Mouse (Mus musculus) ES-Bruce4 (cell line): ENCODE data around the gene Vax2. TPM values are rescaled to one million over a fixed set of nuclear protein-coding genes. Genes with fewer than 3 reads are reported as not detected.
A peak's percentile ranks its signal among the peaks of the same experiment; 100 is the strongest.

Experiments
- H3K27ac ChIP-seq: 2 replicates; pipeline ENCODE4 v1.5.1; 2012; ENCODE audit warnings: low read length, inconsistent platforms; ENCODE audit not compliant: insufficient read depth
- H3K27me3 ChIP-seq: 2 replicates; pipeline ENCODE4 v1.6.1; 2012; ENCODE audit warnings: mild to moderate bottlenecking, low read length, inconsistent platforms; ENCODE audit not compliant: control insufficient read depth, poor library complexity, insufficient read depth, severe bottlenecking
- H3K36me3 ChIP-seq: 2 replicates; pipeline ENCODE4 v1.6.1; 2012; ENCODE audit warnings: inconsistent platforms, mild to moderate bottlenecking, low read length, moderate library complexity; ENCODE audit not compliant: control insufficient read depth, poor library complexity, insufficient read depth, severe bottlenecking
- H3K4me1 ChIP-seq: one replicate; pipeline ENCODE4 v1.8.1; 2011; ENCODE audit warnings: low read length; ENCODE audit not compliant: control insufficient read depth, insufficient read depth
- H3K4me3 ChIP-seq: 2 replicates; pipeline ENCODE4 v1.5.1; 2011; ENCODE audit warnings: low read depth, mild to moderate bottlenecking, low read length
- H3K9ac ChIP-seq: 2 replicates; pipeline ENCODE4 v1.6.1; 2012; ENCODE audit warnings: low read depth, mild to moderate bottlenecking, inconsistent platforms; ENCODE audit not compliant: poor library complexity, severe bottlenecking
- H3K9me3 ChIP-seq: replicated peaks from 2 replicates; pipeline ENCODE4 v1.6.1; 2012; ENCODE audit warnings: mild to moderate bottlenecking, low read length, inconsistent platforms; ENCODE audit not compliant: control insufficient read depth, poor library complexity, insufficient read depth, severe bottlenecking
- CTCF ChIP-seq: IDR thresholded peaks from one replicate; pipeline ENCODE4 v1.8.1; 2011; ENCODE audit warnings: low read depth, low read length
- EP300 ChIP-seq: IDR thresholded peaks from 2 replicates; pipeline ENCODE4 v1.6.1; 2011; ENCODE audit warnings: low read depth, low read length; ENCODE audit not compliant: insufficient read depth
- POLR2A ChIP-seq: IDR thresholded peaks from one replicate; pipeline ENCODE4 v1.8.1; 2011; ENCODE audit warnings: low read length; ENCODE audit not compliant: insufficient read depth
- polyA plus RNA-seq: library from polyadenylated mRNA; stranded (reverse); fragments of >200 nt; gene quantifications from 2 replicates; pipeline ENCODE4 v1.2.4, GENCODE M21; 2011; ENCODE audit warnings: low read depth; ENCODE audit not compliant: missing spikeins, insufficient read depth, insufficient read length

Vax2 gene
- polyA plus RNA-seq, 1 experiment: not detected

DNA sequence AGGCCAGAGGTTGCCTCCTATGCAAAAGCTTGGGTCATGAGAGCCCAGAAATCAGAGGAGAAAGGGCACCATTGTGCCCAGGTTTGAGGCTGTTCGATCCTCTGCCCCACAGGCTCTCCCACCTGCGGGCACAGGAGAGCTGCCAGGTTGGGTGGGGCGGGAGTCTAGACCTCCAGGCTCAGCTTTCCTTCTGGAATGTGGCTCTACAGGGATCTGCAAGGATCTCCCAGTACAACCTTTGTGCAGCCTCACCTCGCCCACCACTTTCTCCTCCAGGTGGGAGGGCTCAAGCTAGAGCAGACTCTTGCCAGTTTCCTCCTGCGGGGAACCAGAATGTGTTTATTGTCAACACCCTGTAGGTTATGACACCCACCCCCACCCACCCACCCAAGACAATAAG is 33.5 kb downstream of the Vax2 start:
- H3K27ac ChIP-seq: no peak overlapping the region

DNA sequence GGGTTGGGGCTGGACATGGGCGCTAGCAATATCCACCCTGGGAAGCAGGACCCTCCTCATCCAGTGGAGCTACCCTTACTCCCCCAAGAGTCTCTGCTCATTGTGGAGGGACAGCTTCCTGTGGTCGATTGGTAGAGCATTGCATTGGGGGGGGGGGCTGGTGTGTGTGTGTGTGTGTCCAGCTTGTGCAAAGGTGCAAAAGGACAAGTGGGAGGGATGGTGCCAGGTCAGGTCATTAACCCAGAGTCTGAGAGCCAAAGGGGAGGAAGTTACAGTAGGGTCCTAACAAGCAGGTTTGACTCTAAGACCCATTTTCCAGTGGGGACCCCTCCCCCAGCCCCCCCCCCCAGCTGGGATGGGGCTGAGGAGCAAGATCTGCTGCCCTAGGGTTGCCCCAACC is 34.4 kb downstream of the Vax2 start:
- Histone ChIP-seq H3K27ac (no peak overlapping the region), H3K4me3 (no peak overlapping the region), H3K4me1 (peaks cover 10% of the 10 kb centered on the region), H3K27me3 (no peaks in the 10 kb centered on the region), H3K36me3 (no peaks in the 10 kb centered on the region), H3K9ac (no peak overlapping the region), H3K9me3 (no peaks in the 10 kb centered on the region)
- TF ChIP-seq POLR2A (no peak), CTCF (no peak), EP300 (no peak)

More for the DNA sequence above, 33.5 kb downstream of the Vax2 start:
- TF ChIP-seq CTCF: no peak
- TF ChIP-seq EP300: 0 out of 2 replicates have a peak, but pooled peaks have one; percentile 28
- no peaks in the 10 kb centered on the region for H3K9me3 ChIP-seq
- no peak overlapping the region for H3K4me3 ChIP-seq
- H3K27me3 ChIP-seq: no peaks in the 10 kb centered on the region
- H3K4me1 ChIP-seq: peaks cover 10% of the 10 kb centered on the region
- H3K36me3 ChIP-seq: no peaks in the 10 kb centered on the region
- H3K9ac ChIP-seq: no peak overlapping the region

DNA sequence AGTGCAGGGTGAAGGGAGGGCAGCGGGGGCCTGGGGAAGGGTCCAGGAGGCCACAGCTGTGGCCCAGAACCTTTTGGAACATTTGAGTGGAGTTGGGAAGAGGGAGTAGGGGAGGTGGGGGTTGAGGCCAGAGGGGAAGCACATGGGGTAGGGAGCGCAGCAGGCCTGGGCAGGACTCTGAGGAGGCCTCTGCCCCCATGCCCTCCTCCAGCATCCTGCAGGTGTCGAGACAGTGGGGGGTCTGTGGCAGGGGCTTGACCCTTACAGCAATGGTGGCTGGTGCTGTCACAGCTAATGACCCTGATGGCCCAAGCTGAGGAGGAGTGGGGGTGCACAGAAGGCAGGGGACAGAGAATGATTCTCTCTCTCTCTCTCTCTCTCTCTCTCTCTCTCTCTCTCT is 38.2 kb downstream of the Vax2 start:
- no peaks in the 10 kb centered on the region for H3K27me3 ChIP-seq
- no peak for TF ChIP-seq CTCF
- no peak for TF ChIP-seq POLR2A
- TF ChIP-seq EP300: no peak
- H3K27ac ChIP-seq: no peak overlapping the region
- peaks cover 8% of the 10 kb centered on the region for H3K4me1 ChIP-seq
- no peaks in the 10 kb centered on the region for H3K36me3 ChIP-seq
- no peak overlapping the region for H3K4me3 ChIP-seq
- no peaks in the 10 kb centered on the region for H3K9me3 ChIP-seq
- H3K9ac ChIP-seq: no peak overlapping the region

DNA sequence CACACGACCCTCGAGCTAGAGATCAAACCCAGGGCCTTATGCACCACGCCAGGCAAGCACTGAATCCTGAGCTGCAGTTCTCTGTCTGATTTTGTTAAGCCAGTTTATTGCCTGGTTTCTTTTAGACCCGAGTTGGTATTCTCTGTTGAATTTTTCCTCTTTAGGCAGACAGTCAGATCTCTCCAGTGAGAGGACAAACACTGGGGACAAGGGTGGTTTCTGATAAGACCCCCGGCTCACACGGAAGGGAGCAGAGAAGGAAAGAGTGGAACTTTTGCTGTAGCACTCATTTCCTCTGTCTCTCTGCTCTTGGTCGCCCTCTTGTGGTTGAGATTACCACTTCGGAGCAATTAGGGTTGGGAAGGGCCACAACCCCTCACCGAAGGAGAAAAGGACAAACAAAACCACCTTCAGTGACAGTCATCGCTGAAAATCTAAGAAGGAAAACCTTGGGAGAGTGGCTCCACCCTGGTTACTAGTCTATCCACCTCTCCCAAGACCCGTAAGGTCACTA is 39.2 kb downstream of the Vax2 start:
- TF ChIP-seq EP300: no peak
- TF ChIP-seq CTCF: peak; percentile 75
- no peak for TF ChIP-seq POLR2A
- Histone ChIP-seq H3K9me3 (no peaks in the 10 kb centered on the region), H3K27ac (no peak overlapping the region), H3K36me3 (no peaks in the 10 kb centered on the region), H3K4me1 (no peaks in the 10 kb centered on the region), H3K4me3 (no peak overlapping the region), H3K27me3 (no peaks in the 10 kb centered on the region), H3K9ac (peak overlapping the region; percentile 5; the same call in 1 of the 2 replicates)

DNA sequence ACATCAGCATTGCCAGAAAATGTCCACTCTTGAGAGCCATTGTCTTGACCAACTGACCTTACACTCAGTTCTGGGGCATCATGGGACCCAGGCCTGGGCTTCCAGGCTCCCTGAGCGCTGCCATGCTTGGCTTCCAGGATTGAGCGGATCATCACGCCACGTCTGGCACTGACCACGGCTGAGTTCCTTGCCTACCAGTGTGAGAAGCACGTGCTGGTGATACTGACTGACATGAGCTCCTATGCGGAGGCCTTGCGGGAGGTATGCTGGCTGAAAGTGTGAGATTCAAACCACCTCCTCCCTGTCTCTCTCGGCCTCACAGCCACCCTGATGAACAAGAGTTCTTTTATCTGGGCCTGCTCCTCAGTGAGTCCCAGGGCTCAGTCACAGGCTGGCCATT is 45.0 kb downstream of the Vax2 start:
- H3K27ac ChIP-seq: no peak overlapping the region
- no peak overlapping the region for H3K9ac ChIP-seq
- H3K4me3 ChIP-seq: no peak overlapping the region
- H3K9me3 ChIP-seq: no peaks in the 10 kb centered on the region
- TF ChIP-seq EP300: no peak
- no peak for TF ChIP-seq POLR2A
- no peak for TF ChIP-seq CTCF
- H3K4me1 ChIP-seq: no peaks in the 10 kb centered on the region
- H3K27me3 ChIP-seq: no peaks in the 10 kb centered on the region
- H3K36me3 ChIP-seq: no peaks in the 10 kb centered on the region

DNA sequence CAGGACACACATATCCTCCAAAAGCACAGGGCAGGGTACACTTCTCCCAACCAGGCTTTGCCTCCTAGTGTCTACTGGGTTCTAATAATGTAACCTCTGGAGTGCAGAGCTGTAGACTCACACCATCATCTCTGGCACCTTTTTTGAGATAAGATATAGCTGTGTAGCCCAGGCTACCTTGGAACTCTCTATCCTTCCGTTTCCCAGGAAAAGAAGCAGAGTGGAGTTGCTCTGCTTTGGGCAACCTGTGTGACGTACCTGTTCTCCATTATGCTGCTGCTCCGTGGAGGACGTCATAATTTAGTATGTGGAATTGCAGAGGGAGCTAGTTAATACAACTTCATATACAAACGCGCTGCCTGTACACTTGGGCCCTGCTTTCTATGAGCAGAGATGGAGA is 51.3 kb downstream of the Vax2 start, which contains the start of gene Ankrd53:
Gene Ankrd53 (plus strand): TSS at position 301 of the 400 bp plus-strand sequence.
- no peak for TF ChIP-seq CTCF
- no peak for TF ChIP-seq POLR2A
- TF ChIP-seq EP300: no peak
- Histone ChIP-seq H3K4me1 (no peaks in the 10 kb centered on the region), H3K27ac (no peak within 1 kb of the TSS), H3K9ac (peak within 1 kb of the TSS; percentile 20; the same call in 1 of the 2 replicates), H3K4me3 (peak within 1 kb of the TSS; percentile 44), H3K9me3 (no peaks in the 10 kb centered on the region), H3K27me3 (no peaks in the 10 kb centered on the region), H3K36me3 (no peaks in the 10 kb centered on the region)
